Mouse (Mus musculus) mature B cell (primary cell): ENCODE data around the gene Tbc1d13.
"Not testable (repeated sequence)": the region's sequence is repeated elsewhere in the genome, so short reads cannot be mapped to it uniquely, and the experiment has no call there.

Source experiments
- in situ Hi-C: fragments of 300-500 bp; cut with MboI; formaldehyde crosslinking; loops from 2 replicates; pipeline ENCODE4 v1.14.3; 2019

The Tbc1d13 gene

DNA sequence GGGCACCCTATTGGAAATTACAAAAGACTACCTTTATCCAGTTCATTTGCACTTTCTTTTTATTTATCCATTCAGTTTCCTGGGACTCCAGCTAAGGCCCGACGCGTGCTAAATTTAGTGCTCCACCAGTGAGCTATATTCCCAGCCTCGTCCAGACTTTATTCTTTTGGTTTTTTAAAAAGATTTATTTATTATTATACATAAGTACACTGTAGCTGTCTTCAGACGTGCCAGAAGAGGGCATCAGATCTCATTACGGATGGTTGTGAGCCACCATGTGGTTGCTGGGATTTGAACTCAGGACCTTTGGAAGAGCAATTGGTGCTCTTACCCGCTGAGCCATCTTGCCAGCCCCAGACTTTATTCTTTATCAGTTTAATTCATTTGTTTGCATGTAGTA, 45.2 kb downstream of the Tbc1d13 start:
- in situ Hi-C loops = not testable (repeated sequence)

DNA sequence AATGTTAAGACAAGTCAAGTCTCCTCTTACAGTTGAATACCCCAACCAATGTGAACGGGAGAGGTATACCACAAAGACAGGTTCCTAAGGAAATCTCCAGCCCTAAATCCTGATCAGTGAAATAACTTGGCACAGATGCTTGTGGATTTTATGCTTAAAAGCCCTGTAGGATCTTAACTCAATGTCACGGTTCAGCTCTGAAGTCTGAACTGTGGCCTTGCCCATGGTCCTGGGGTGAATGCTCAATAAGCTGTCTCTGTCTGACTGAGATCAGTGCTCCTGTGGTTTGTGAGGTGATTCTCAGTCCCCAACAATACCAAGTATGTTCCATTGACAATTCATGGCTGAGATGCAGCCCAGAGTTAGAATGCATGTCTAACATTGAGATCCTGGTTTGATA, 48.9 kb downstream of the Tbc1d13 start:
- in situ Hi-C loops = no loop called here

DNA sequence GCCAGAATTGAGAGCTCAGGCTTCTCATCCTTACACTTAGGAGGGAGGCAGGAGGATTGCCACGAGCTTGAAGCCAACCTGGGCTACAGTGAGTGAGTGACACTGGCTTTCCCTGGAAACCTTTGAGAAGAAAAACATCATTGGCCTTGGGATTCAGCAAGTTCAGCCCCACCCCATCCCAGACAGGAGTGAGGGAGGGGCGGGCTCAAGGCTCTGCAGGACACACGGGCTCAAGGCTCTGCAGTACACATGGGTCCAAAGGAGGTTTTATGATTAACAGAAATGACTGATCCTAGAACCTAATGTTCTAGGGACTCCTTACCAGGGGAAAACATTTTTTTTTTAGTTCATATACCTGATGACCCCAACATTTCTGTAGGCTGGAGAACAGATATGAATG, 50.2 kb downstream of the Tbc1d13 start:
- in situ Hi-C loops = no loop called here

DNA sequence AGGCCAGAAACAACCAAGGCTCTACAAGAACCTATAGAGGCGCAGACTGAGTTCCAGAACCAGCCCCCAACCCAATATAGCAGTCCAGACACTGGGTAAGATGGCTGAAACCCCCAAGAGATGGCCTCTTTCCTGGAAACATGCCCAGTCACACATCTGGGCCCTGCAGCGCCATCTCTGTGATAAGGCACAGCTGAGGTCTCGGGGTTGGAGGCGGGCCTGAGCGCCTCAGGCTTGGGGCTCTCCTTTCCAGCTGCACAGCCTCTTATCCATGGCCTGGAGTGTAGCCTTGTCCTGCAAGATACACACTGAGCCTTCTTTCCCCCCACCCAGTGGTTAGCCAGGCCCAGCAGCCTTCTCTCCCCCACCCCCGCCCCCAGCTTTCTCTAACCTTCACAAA, 51.7 kb downstream of the Tbc1d13 start:
- in situ Hi-C loops = no loop called here

DNA sequence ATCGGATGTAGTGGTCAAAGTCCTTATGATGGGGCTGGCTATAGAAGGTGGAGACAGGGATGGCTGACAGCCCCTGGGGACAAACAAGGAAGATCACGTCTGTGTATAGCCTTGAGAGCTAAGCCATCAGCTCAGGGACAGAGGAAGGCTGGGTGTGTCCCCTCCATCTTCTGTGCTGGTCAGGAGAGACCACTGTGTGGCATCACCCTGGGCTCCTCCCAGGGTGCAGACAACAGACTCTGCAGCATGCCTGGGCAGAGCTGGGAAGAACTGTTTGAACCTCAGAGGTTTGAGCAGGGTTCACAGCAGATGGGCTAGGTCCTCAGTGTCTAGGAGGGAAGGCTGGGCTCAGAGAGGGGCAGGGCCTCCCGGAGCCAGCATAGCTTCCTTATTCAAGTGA, 52.1 kb downstream of the Tbc1d13 start:
- in situ Hi-C loops = no loop called here

DNA sequence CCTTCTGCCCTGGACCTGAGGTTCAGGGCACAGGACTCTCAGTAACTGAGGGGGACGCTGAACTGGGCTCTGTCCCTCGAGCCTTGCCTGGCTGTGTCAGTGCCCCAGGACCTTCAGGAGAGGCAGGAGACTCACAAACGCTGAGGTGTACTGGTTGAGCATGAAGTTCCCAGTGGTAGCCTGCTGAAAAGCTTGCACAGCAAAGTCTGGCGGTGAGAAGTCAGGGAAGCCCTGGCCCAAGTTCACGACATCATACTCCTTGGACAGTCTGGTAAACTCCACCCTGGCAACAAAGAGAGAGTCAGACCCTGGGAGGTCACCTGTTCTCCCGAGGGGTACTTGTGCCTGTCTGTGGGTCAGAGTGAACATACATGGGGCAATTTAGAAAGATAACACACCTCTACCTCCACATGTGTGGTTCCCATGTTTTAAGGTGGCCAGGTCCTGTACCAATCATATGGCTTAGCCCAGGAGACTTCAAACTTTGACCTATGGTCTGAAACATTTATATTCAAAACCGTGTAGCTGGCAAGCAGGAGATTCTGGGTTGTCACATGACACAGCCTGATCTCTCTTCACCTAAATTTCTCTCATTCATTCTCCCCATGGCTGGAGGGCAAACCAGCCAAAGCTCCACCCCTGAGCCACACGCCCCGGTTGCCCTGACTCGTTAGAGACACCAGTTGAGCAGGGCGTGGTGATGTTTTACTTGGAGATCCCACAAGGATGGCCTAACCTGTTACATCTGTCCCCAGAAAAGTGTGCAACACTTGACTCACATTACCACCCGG, 58.4 kb downstream of the Tbc1d13 start:
- in situ Hi-C loops = no loop called here

DNA sequence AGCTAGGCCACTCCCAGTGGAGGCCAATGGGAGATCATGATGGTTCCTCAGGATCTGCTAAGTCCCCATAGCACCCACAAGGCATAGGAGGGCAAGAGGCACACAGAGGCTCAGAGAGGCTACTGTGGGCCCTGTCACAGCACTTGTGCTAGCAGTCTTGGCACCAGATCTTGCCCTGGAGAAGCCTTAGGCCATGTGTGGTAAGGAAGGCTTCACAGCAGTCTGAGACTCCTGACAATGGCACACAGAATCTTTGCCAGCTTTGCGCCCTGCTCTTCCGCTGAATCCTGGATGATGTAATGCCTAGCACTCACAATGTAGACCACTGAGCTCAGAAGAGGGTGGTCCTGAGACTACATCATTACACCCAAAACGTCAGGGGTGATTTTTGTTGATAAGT, 61.1 kb downstream of the Tbc1d13 start:
- in situ Hi-C loops = no loop called here

DNA sequence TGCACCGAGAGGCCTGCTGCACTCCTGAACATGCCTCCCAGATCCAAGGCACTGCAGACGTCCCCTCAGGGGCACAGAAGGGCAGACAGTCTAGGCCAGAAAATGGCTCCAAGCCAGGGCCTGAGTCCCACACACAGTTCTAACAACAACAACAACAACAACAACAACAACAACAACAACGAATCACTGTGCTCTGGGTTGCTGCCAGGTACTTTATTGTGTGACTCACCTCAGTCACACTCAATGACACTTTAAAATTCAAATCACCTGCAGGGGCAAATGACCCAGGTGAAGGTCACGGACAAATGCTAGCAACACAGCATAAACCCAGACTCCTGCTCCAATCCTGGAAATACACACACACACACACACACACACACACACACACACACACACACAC, 64.5 kb downstream of the Tbc1d13 start:
- in situ Hi-C loops = no loop called here

DNA sequence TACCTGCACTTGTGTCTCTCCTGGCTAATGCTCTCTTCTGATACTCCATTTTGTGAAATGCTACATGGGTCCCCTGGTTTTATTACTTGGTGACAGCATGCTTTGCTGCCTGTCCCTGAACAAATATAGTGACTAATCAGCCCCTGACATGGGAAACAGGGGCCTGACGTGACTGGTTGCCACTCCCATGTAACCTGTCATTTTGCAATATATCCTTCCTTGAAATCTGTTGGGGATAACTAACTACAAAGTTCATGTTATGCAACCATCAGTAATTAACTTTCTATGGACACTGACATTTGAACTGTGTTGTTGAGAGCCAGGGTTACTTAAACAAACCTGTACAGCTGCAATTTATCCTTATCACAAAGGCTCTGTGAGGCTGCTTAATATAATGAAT, 66.4 kb downstream of the Tbc1d13 start:
- in situ Hi-C loops = no loop called here

DNA sequence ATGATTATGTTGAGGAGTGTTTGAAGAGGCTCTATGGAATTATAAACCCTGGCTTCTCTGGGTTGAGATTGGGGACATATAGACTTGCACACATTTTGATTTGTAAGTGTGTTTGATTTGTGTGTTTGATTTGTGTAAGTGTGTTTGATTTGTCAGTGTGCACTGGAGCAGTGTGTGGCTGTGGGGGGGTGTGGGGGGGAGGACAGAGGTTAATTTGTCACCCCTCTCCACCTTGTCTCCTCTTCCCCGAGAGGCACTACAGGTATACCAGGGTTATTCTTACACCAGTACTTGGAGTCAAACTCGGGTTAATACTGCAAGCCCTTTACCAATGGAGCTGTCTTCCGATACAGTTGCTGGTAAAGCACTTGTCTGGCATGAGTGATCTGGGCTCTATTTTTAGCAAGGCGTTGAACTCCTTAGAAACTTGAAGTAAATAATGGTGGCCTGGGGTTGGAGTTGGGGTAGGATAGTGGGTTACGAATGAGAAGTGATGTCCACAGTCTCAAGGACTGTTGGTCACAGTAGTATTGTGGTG, 66.9 kb downstream of the Tbc1d13 start:
- in situ Hi-C loops = no loop called here
